Mouse (Mus musculus): Measurements from ENCODE around the gene Hist2h3c2. TPM values are rescaled to one million over a fixed set of nuclear protein-coding genes. Genes with fewer than 3 reads are reported as not detected.
"Not testable (repeated sequence)": the region's sequence is repeated elsewhere in the genome, so short reads cannot be mapped to it uniquely, and the experiment has no call there.

The Hist2h3c2 gene
- polyA plus RNA-seq, 1 experiment from 2014 or later, result 4.7 TPM

DNA sequence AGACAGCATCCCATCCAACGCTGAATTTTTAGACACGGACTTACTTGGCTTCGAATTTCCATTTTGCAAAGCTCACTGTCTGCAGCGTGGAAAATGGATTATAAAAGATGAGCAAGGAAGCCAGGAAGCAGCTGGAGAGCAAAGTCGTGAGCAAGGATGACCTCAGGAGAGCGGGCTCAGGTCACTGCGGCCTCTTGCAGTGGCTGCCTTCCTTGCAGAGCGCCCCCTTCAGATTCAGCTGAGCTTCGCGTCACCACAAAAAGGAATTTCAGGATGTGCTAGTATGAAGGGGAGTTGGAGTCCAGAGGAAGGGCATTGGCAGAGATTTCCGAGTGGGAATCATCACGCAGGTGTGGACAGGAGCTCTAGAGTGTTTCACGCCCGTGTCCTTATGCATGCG, 29.7 kb downstream of the Hist2h3c2 start:
- Histone ChIP-seq H3K27ac (replicated peaks) (no peak overlapping the region), H3K4me1 (0 out of 2 replicates have a peak, but pooled peaks cover 4% of the 10 kb centered on the region), H3K4me3 (replicated peaks) (no peak overlapping the region), H3K36me3 (no peaks in the 10 kb centered on the region), H3K9me3 (replicated peaks) (no peaks in the 10 kb centered on the region), H3K4me2 (replicated peaks) (no peak overlapping the region), H3K9ac (no peak overlapping the region), H3K27me3 (no peaks in the 10 kb centered on the region)
- 21% methylated on average over 15 of the region's 15 CpGs for WGBS
- no peak for ATAC-seq (ENCODE audit: insufficient number of reproducible peaks, low FRiP score, low TSS enrichment, low read depth)

- H3K9ac ChIP-seq, result no peak overlapping the region
- 69% methylated on average over 3 of the region's 3 CpGs for WGBS
- ATAC-seq (ENCODE audit: insufficient number of reproducible peaks, low FRiP score, low TSS enrichment, low read depth), result no peak
These were observed 31.1 kb downstream of the Hist2h3c2 start for GRCm38 (mm10) chr3:96207819-96208218.

DNA sequence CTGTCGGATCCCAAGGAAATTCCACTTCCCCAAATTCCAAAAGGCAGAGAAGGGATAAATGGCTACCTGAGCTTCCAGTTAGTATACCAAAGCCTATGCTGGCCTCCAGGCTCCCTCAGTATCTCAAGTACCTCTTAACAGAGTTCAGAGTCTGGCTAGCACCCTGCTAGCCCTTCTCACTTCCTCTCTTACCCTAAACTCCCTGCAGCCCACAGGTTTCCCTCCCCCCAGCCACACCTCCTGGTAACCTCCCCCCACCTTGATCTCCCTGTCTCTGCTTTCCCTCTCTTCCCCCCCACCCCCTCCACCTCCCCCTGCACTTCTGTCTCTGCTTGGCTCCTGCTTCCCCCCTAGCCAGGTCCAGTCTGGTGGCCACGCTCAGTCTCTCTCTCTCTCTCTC, 39.2 kb downstream of the Hist2h3c2 start:
- H3K9ac ChIP-seq, result no peak overlapping the region
- no peak overlapping the region for H3K4me2 ChIP-seq (replicated peaks)
- no peaks in the 10 kb centered on the region for H3K27me3 ChIP-seq
- H3K36me3 ChIP-seq, result no peaks in the 10 kb centered on the region
- no peak overlapping the region for H3K27ac ChIP-seq (replicated peaks)
- no peak overlapping the region for H3K4me3 ChIP-seq (replicated peaks)
- WGBS, result 44% methylated on average over 2 of the region's 2 CpGs
- no peak for ATAC-seq (ENCODE audit: insufficient number of reproducible peaks, low FRiP score, low TSS enrichment, low read depth)
- H3K9me3 ChIP-seq (replicated peaks), result no peaks in the 10 kb centered on the region
- H3K4me1 ChIP-seq, result peaks cover 14% of the 10 kb centered on the region

More at GRCm38 (mm10) chr3:96207819-96208218, 31.1 kb downstream of the Hist2h3c2 start:
- H3K27me3 ChIP-seq, result no peaks in the 10 kb centered on the region
- 0 out of 2 replicates have a peak, but pooled peaks cover 4% of the 10 kb centered on the region for H3K4me1 ChIP-seq
- no peaks in the 10 kb centered on the region for H3K36me3 ChIP-seq
- no peak overlapping the region for H3K27ac ChIP-seq (replicated peaks)
- no peaks in the 10 kb centered on the region for H3K9me3 ChIP-seq (replicated peaks)
- no peak overlapping the region for H3K4me3 ChIP-seq (replicated peaks)
- no peak overlapping the region for H3K4me2 ChIP-seq (replicated peaks)

DNA sequence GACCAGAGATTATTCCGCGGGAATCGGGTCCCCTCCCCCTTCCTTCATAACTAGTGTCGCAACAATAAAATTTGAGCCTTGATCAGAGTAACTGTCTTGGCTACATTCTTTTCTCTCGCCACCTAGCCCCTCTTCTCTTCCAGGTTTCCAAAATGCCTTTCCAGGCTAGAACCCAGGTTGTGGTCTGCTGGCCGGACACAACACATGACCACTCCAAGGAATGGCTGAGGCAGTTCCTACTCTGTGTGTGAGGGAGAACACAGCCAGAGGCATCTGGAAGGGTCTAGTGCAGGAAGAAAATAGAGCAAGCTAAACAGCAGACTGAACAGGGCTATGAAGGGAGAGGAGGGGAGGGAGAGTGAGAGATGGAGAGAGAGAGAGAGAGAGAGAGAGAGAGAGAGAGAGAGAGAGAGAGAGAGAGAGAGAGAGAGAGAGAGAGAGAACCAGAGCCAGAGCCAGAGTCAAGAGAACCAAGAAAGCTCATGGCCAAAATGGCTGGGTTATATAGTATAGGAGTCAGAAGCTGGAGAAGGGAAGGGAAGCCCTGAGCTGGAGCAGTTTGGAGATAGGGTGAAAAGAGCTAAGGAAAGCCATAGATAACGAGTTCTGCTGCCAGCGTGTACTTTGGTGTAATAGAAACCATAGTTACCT, 40.2 kb downstream of the Hist2h3c2 start:
- peaks cover 14% of the 10 kb centered on the region for H3K4me1 ChIP-seq
- H3K4me3 ChIP-seq (replicated peaks), result not testable (repeated sequence)
- 43% methylated on average over 5 of the region's 8 CpGs for WGBS

GRCm38 (mm10) chr3:96198181-96198580, 40.7 kb downstream of the Hist2h3c2 start:
- H3K27me3 ChIP-seq, result no peaks in the 10 kb centered on the region
- H3K4me2 ChIP-seq (replicated peaks), result peak overlapping the region; percentile 88
- no peak overlapping the region for H3K9ac ChIP-seq
- peaks cover 14% of the 10 kb centered on the region for H3K4me1 ChIP-seq
- H3K27ac ChIP-seq (replicated peaks), result peak overlapping the region; percentile 39; the same call in 1 of the 2 replicates
- H3K4me3 ChIP-seq (replicated peaks), result peak overlapping the region; percentile 75
- WGBS, result 11% methylated on average over 6 of the region's 6 CpGs
- H3K36me3 ChIP-seq, result no peaks in the 10 kb centered on the region; the same call in 1 of the 2 replicates
- H3K9me3 ChIP-seq (replicated peaks), result no peaks in the 10 kb centered on the region
- ATAC-seq (ENCODE audit: insufficient number of reproducible peaks, low FRiP score, low TSS enrichment, low read depth), result no peak

More for the DNA sequence above, 40.2 kb downstream of the Hist2h3c2 start:
- not testable (repeated sequence) for H3K27me3 ChIP-seq; H3K9ac ChIP-seq; H3K27ac ChIP-seq (replicated peaks); ATAC-seq (ENCODE audit: insufficient number of reproducible peaks, low FRiP score, low TSS enrichment, low read depth); H3K36me3 ChIP-seq; H3K4me2 ChIP-seq (replicated peaks); H3K9me3 ChIP-seq (replicated peaks)

DNA sequence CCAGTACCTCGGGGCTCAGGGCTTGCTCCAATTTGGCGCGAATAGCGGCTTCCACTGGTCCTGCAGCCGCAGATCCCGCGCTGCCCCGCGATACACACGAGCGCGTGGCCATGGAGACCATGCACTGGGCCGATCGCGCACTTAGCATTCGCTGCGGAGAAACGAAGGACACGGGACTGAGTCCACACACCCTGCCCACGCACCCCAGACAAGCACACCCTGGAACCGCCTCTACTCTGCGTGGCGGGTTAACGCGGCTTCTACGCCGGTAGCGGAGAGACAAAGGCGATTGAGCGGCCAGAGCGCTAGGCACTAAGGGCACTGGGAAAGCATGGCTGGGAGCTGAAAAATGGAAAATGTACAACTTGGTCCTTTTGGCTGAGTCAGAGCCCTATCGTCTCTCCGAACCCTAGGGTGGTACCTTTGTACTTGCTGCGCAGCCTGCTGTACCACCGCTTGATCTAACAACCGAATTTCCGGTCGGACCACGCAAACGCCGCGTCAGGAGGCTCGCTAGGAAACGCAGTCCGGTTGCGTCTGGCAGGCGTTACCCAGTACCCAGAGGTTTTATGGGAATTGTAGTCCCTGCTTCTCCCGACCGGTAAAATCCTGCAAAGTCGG, 41.7 kb downstream of the Hist2h3c2 start:
- peak; percentile 96 for ATAC-seq (ENCODE audit: insufficient number of reproducible peaks, low FRiP score, low TSS enrichment, low read depth)
- WGBS, result under 1% methylated on average over 50 of the region's 50 CpGs

DNA sequence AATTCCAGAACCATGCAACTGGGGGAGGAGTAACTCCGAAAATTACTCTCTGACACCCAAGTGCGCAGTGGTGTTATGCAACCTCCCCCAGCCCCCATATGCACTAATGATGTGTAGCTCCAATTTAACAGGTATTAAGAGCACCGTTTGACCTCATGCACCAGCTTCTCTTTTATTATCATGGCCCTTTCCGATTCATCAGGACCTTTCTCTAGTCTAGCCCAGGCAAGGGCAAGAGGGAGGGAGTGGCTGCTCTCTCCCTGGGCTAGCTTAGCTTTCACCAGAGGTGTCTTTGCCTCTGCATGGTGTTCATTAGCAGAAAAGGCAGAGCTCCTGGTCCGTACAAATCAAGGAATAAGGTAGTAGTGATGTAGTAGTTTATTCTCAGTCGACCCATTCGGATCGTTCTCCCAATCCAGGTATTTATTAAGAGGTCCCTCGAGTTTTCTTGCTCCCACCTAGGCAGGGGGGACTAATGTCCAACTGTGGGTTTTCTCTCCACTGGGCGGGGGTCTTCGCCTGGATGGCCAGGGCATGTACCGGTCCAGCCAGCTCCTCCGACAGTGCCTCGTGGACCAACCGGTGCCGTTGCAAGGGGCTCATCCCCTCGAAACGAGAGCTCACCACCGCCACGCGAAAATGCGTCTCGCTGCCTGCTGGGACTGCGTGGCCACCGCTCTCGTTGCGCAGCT, 42.3 kb downstream of the Hist2h3c2 start:
- H3K4me3 ChIP-seq (replicated peaks), result peak overlapping the region; percentile 75
- no peaks in the 10 kb centered on the region for H3K27me3 ChIP-seq
- H3K9me3 ChIP-seq (replicated peaks), result no peaks in the 10 kb centered on the region
- WGBS, result 16% methylated on average over 27 of the region's 27 CpGs
- H3K4me2 ChIP-seq (replicated peaks), result peak overlapping the region; percentile 88
- peak overlapping the region; percentile 75 for H3K9ac ChIP-seq
- peaks cover 2% of the 10 kb centered on the region; the same call in 1 of the 2 replicates for H3K36me3 ChIP-seq
- ATAC-seq (ENCODE audit: insufficient number of reproducible peaks, low FRiP score, low TSS enrichment, low read depth), result no peak
- H3K4me1 ChIP-seq, result peaks cover 14% of the 10 kb centered on the region
- peak overlapping the region; percentile 97 for H3K27ac ChIP-seq (replicated peaks)

More for the DNA sequence above, 41.7 kb downstream of the Hist2h3c2 start:
- peak overlapping the region; percentile 75 for H3K4me3 ChIP-seq (replicated peaks)
- H3K9ac ChIP-seq, result peak overlapping the region; percentile 75
- H3K4me2 ChIP-seq (replicated peaks), result peak overlapping the region; percentile 88
- no peaks in the 10 kb centered on the region for H3K27me3 ChIP-seq
- H3K27ac ChIP-seq (replicated peaks), result peak overlapping the region; percentile 97
- peaks cover 14% of the 10 kb centered on the region for H3K4me1 ChIP-seq
- H3K36me3 ChIP-seq, result peaks cover under 1% of the 10 kb centered on the region; the same call in 1 of the 2 replicates
- H3K9me3 ChIP-seq (replicated peaks), result no peaks in the 10 kb centered on the region

DNA sequence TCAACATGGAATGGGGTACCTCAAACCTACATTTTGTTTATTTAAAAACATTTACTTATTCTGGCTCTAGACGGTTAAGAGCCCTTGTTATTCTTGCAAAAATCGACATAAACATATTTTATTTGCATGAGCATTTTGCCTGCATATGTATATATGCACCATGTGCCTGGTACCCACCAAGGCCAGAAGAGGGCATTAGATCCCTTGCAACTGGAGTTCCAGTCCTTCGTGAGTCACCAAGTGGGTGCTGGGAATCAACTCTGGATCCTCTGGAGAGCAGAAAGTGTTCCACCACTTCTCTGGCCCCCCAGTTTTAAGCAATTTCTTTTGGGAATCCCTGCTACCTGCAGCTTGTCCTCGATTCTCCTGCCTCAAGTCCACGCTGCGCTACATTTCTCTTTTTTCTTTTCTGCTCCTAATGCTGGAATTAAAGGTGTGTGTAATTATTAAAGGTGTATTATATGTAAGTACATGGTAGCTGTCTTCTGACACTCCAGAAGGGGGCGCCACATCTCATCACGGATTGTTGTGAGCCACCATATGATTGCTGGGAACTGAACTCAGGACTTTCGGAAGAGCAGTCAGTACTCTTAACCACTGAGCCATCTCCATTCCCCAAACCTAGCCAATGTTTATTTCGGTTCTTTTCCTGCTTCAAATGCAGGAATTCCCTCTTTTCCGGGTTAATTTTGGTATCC, 43.2 kb downstream of the Hist2h3c2 start:
- no peak overlapping the region for H3K9ac ChIP-seq
- H3K9me3 ChIP-seq (replicated peaks), result no peaks in the 10 kb centered on the region
- no peak overlapping the region for H3K4me2 ChIP-seq (replicated peaks)
- no peak overlapping the region for H3K4me3 ChIP-seq (replicated peaks)
- H3K36me3 ChIP-seq, result peaks cover 3% of the 10 kb centered on the region; the same call in 1 of the 2 replicates
- H3K4me1 ChIP-seq, result peaks cover 14% of the 10 kb centered on the region
- no peak overlapping the region for H3K27ac ChIP-seq (replicated peaks)
- H3K27me3 ChIP-seq, result no peaks in the 10 kb centered on the region
- no peak for ATAC-seq (ENCODE audit: insufficient number of reproducible peaks, low FRiP score, low TSS enrichment, low read depth)
- WGBS, result 89% methylated on average over 11 of the region's 11 CpGs

DNA sequence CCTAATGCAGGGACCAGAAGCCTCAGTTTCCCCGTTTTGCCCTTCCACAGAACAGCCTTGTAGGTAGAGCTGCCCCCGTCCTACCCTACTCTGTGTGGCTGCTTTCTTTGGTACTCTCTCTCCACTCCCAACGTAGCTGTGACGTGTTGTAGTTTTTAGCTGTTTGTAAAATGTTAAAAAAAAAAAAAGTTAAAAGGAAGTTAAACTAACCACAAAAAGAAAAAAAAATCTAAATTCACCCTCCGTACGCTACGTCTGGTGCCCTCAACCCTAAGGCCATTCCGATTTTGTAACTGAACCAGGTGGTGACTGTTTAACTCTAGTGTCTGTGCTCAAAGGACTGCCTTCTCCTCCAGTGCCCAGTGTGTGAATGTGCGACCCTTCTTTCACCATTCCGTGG, 44.0 kb downstream of the Hist2h3c2 start:
- WGBS, result 75% methylated on average over 10 of the region's 10 CpGs
- Histone ChIP-seq H3K4me3 (replicated peaks) (no peak overlapping the region), H3K4me1 (peaks cover 14% of the 10 kb centered on the region), H3K9ac (no peak overlapping the region), H3K27ac (replicated peaks) (no peak overlapping the region), H3K36me3 (peaks cover 8% of the 10 kb centered on the region; the same call in 1 of the 2 replicates), H3K4me2 (replicated peaks) (no peak overlapping the region), H3K9me3 (replicated peaks) (no peaks in the 10 kb centered on the region), H3K27me3 (no peaks in the 10 kb centered on the region)
- ATAC-seq (ENCODE audit: insufficient number of reproducible peaks, low FRiP score, low TSS enrichment, low read depth), result no peak

- no peak for ATAC-seq (ENCODE audit: insufficient number of reproducible peaks, low FRiP score, low TSS enrichment, low read depth)
- H3K9ac ChIP-seq, result no peak overlapping the region
- H3K27me3 ChIP-seq, result no peaks in the 10 kb centered on the region
- H3K4me1 ChIP-seq, result peaks cover 11% of the 10 kb centered on the region
- WGBS, result 33% methylated on average over 12 of the region's 12 CpGs
- no peak overlapping the region for H3K27ac ChIP-seq (replicated peaks)
- no peak overlapping the region for H3K4me3 ChIP-seq (replicated peaks)
- H3K9me3 ChIP-seq (replicated peaks), result no peaks in the 10 kb centered on the region
- peak overlapping the region; percentile 8; the same call in 1 of the 2 replicates for H3K4me2 ChIP-seq (replicated peaks)
- peaks cover 12% of the 10 kb centered on the region; the same call in 1 of the 2 replicates for H3K36me3 ChIP-seq
These were observed 46.0 kb downstream of the Hist2h3c2 start for GRCm38 (mm10) chr3:96192977-96193376.
